Mouse (Mus musculus): Measurements from ENCODE around the gene Med13. TPM values are rescaled to one million over a fixed set of nuclear protein-coding genes. Genes with fewer than 3 reads are reported as not detected.
A peak's percentile ranks its signal among the peaks of the same experiment; 100 is the strongest.

Gene Med13
- polyA plus RNA-seq, 2 experiments from 2014 or later: 9.3 to 14.5 TPM

DNA sequence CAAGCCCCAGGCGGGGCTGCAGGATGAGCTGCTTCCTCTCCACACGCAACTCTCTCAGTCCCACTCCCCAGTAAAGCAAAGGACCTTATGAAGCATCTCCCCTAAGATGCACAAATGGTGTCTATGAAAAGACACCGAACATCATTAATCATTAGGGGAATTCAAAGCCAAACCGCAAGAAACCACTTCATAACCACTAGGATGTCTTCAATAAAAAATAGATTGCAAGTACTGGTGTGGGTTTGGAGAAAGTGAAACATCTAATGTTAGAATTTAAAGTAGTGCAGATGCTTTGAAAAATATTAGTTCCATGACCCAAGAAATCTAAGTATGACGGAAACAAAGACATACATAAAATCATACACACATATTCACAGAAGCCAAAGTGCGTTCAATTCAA is 65.7 kb downstream of the Med13 start:
- peak; percentile 60 for ATAC-seq

DNA sequence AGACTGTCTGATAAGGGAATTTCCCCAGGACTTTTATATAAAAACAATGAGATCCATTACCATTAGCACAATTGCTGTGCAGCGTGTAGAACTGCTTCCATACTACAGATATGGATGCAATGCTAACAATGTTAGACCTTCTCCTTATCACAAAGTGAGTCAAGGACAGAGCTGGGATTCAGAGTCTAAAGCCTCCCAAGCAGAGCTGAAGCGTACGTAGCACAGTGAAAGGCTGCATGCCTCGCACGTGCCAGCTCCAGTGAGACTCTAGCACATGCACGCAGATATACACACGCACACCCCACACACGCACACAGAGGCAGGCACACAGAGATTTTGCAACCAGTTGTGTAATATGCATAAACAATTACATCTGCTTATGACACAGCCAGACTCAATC is 71.7 kb downstream of the Med13 start:
- ATAC-seq: no peak

DNA sequence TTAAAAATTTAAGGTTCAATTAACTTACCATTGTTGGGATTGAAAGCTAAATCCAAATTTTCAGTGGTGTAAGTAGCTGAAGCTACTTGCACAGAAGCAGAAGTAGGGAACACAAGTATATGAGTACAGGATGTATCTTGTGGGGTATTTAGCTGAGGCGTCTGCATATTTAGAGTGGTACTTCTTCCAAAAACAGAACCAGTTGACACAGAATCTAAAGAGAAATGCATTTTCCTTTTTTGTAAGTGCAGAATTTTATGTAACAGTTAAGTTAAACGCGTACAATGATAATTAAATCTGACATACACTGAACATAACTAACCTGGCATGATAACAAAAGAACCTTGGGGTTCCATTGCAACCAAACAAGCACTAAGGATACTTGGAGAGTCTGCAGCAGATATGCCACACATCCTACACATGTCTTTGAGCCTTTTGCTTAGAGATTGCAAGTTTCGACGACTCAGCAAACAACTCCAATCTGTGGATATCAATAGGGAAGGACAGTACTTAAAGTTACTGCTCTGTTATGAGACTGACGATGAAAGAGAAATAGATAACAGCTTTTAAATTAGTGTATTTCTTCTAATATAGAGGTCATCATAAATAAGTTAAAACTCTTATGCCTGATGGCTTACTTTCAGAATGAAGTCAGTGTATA is 78.8 kb downstream of the Med13 start:
- ATAC-seq: no peak

DNA sequence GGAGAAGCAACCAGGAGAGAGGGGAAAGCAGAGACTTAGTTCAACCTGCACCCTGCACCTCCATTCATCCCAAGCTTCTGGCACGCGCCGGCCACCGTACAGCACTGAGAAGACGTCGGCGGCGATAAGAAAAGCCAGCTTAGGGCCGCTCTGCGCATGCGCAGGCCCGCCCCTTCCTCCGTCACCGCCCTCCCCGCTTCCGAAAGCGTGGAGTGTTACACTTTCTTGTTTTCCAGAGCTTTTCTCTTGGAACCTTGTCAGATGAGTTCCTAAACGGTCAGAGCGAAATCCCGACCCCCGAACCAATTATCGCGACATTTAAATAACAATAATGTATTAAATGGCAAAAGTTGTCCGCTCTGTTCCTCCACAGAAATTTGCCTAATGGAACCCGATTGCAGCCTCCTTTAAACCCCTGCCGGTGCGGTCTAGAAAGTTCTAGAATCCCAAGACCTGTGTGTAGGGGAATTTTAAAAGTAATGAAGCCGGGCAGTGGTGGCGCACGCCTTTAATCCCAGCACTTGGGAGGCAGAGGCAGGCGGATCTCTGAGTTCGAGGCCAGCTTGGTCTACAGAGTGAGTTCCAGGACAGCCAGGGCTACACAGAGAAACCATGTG is 99.8 kb downstream of the Med13 start, which contains the start of gene Ints2:
Gene Ints2, minus strand, starts transcription at position 116 of the 617 bp plus-strand sequence.
- peak; percentile 82 for ATAC-seq

DNA sequence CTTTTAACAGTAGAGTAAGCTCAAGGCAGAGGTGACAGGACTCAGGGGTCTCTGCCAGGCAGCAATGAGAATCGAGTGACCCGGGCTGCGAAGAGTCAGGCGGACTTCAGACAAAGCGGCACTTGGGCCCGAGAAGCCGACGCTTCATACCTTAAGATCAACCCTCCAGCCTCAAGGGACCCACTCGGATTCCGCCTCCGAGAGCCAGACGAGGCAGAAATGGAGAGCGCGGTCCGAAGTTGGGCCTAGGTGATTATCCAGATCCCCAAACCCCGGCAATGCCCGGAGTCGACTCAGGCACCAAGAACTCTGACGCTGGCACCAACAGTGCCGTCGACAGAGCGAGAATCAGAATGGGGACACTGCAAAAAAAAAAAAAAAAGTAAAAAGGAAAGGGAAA is 100.3 kb downstream of the Med13 start:
- peak; percentile 51 for ATAC-seq

DNA sequence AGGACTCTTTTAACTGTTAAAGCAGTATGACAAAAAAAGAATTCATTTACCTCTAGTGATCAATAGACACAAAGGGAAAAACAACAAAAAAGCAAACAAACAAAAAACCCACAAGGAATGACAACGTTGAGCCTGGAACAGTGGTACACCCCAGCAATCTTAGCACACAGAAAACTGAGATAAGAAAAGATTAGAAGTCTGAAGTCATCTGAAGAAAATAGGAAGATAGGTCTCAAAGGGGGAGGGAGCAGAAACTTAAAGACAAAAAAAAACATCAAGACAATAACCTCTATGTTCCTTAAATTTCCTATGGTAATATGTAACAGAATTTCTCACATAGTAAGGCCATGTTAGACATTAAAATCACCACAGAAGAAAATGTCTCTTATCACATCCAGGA is 104.1 kb downstream of the Med13 start:
- ATAC-seq: no peak

DNA sequence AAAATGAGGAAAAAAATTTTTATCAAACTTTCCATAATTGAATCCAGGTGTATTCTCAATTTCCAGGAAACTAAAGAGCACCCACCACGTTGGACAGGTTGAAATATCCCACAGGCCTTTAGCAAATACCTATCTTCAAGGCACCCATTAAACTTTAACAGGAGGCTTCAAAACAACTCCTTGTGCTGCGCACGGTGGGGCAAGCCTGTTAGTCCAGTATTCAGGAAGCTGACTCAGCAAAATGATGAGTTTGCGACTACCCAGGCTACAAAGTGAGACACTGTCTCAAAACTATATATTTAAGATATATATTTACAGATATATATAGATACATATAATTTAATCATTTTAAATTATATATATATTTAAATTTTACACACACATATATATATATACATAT is 125.0 kb downstream of the Med13 start:
- no peak for ATAC-seq

DNA sequence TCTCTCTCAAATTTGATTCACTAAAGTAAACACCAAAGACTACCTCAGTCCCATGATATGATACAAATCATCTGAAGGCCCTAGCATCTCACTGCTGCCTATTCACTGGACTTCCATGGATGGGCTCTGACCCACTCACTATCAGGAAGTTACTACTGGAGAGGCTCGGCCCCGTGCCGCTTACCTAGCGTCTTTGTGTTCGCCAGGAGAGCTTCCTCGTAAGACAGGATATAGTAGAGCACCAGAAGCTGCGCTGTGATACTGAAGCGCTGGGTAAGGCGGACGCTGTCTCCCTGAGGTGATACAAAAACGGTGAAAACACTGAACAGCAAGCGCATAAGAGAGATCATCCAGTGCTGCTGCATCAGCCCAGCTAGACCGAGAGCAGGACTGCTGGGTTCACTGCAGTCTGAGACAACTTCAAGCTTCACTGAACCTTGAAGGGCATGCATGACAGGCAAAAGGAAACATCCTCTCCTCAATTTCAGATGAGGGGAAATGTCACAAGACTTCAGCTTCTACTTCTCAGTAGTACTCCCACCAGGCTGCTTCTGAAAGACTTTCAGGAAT is 125.5 kb downstream of the Med13 start:
- no peak for ATAC-seq

DNA sequence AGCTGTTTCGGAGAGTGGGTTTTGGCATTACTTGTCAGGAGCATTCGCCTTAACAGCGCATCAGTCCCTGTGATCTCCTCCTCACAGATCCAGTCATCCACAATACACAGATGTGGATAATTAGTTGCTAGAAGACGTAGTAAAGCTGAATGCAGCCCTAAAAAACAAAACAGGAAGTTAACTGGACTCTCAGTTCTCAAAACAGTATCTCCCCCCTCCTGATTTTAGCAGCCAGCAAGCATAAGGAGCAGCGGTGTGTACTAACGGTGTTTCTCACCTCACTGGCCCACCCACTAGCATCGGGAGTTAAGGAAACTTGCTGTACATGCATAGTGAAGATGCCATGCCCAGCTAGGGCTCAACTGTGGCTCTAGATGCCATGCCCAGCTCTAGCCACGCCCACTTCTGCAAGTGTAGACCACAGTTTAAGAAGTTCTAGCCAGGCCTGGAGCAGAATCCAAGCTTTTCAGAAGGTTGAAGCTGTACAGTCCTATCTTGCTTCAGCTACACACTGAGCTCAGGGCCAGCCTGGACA is 130.7 kb downstream of the Med13 start:
- no peak for ATAC-seq

DNA sequence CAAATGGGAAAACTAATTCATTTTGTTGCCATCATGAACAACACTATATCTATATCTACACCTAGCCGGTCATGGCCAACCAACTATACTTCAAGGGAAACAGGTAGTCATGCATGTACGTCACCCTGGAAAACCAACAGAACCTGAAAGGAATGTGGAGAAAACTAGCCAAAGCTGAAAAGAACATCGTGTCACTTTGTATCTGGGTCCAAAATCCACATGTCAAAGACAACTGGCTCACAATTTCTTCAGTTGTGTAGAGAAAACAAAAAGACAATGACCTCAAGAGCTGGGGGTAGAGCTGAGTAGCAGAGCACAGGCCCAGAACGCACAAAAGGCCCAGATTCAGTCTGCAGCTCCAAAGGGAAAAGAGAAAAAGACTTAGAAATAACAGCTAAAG is 131.6 kb downstream of the Med13 start:
- ATAC-seq: no peak

Other genes with a start within 250 kb of the Med13 start
- 1 to 10 TPM; 1.4 to 2.9 TPM for gene Brip1, start 156.4 kb downstream of the Med13 start, polyA plus RNA-seq (2017; shearing (Covaris generic))
- gene Ints2, start 100.0 kb downstream of the Med13 start, polyA plus RNA-seq (2017; shearing (Covaris generic)): 10 to 100 TPM; 15.8 to 19.2 TPM
- gene Rnft1, start 127.1 kb upstream of the Med13 start, polyA plus RNA-seq (2017; shearing (Covaris generic)): 10 to 100 TPM; 46.0 to 49.9 TPM
- 10 to 100 TPM; 58.9 to 62.5 TPM for gene Rps6kb1, start 187.2 kb upstream of the Med13 start, polyA plus RNA-seq (2017; shearing (Covaris generic))
- gene Tubd1, start 187.4 kb upstream of the Med13 start, polyA plus RNA-seq (2017; shearing (Covaris generic)): 1 to 10 TPM; 4.0 to 6.7 TPM